Mouse (Mus musculus): ENCODE data around the gene Cttnbp2nl.

Cttnbp2nl gene

DNA sequence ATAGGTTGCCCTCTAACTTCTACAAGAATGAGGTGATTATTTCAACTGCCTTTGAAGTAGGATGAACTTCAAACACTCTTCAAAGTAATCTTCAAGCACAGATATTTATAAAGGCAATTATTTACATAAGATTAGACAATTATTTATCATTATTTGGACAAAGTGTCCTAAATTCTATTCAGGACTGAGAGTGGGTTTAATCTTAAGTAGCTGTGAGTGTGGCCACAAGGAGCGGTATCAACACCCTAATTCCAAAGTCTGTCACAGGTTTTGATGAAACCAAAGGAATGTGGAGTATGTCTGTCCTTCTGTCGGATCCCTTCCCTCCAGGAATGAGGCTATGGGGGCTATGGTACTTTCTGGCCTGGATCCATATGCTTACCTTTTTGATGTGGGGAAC is 38.0 kb downstream of the Cttnbp2nl start:
- DNase-seq (ENCODE audit: low spot score in 2 of 2): no peak

- DNase-seq (ENCODE audit: low spot score in 2 of 2): no peak
Observed at GRCm38 (mm10) chr3:105012696-105013313, 40.1 kb downstream of the Cttnbp2nl start.

- DNase-seq (ENCODE audit: low spot score in 2 of 2): no peak
Observed at GRCm38 (mm10) chr3:105011883-105012282, 41.1 kb downstream of the Cttnbp2nl start.

DNA sequence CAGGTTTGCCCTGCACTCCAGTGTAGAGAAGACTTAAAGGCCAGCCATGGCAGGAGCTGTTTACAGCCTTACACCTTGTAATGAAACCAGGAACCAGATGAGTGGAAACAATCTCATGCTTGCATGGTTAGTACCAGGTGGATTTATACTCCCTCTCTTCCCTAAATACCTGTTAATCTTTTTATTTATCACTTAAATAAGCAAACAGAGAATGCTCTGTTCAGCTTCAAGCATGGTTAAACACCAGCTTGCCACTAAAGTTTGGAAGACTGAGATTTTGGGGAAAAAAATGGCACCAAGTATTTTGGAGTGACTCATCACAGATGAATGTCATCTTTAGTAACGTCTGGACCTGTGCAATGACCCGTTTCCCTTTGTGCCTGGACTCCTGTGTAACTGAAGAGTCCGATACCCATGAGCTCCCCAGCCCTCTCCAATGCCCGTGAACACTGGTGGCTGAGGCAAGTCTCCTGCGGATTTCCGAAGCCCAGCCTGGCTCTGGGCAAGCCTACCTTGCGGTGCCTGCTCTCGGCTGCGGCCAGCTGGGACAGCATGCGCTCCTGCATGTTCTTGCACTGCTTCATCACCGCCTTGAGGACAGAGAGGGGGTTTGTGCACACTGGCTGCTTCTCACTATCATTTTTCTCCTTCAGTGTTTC is 42.1 kb downstream of the Cttnbp2nl start:
- no peak for DNase-seq (ENCODE audit: low spot score in 2 of 2)

GRCm38 (mm10) chr3:105008070-105008469 is 44.9 kb downstream of the Cttnbp2nl start:
- DNase-seq (ENCODE audit: low spot score in 2 of 2): no peak

- DNase-seq (ENCODE audit: low spot score in 2 of 2): no peak
Observed at GRCm38 (mm10) chr3:105006101-105006500, 46.8 kb downstream of the Cttnbp2nl start.

DNA sequence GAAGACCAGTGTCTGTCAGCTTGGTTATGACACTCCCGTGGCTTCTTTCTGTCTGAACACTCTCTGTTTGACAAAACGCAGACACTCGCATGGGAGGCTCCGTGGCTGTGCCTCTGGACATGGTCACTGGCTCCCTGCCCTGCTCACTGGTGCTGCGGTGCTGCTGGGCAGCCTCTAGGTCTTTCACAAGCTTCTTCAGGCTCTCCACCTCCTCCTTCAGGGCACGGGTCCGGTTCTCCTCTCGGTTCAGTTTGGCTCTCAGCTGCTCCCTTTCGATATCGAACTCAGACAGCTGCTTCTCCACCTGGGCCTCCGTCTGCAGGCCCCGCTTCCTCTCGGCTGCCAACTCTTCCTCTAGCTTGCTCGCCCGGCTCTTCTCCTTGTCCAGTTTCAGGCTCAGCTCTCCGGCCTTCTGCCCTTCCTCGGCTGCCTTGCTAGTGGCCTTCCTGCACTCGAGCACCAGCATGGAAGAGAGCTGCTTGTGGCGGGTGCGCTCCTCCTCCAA is 47.3 kb downstream of the Cttnbp2nl start:
- no peak for DNase-seq (ENCODE audit: low spot score in 2 of 2)

- no peak for DNase-seq (ENCODE audit: low spot score in 2 of 2)
Observed at GRCm38 (mm10) chr3:105005011-105005410, 47.9 kb downstream of the Cttnbp2nl start.

DNA sequence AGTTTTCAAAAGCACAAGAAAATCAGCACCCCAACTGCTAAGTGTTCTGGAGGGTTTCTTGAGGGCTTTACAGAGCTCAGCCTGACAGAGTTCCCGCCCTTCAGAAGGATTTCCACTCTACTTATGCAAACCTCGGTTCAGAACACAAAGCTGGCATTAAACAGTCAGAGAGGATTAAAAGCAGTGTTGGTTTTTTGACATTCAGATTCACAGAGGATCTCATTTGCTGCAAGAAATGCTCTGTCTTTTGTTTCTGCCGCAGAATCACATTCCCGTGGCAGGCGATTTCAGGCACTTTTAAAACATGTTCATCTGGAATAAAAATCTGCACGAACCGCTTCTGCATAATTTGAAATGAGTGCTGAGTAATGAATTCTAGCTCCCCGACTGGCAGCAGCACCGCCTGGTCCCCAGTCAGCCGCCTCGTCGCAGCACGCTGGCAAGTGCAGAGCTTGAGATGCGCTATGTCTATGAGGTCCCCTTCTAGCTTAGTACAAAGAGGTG is 48.9 kb downstream of the Cttnbp2nl start:
- peak; percentile 51 to 64 for DNase-seq (ENCODE audit: low spot score in 2 of 2)

GRCm38 (mm10) chr3:105001374-105001773 is 51.6 kb downstream of the Cttnbp2nl start:
- no peak for DNase-seq (ENCODE audit: low spot score in 2 of 2)

- DNase-seq (ENCODE audit: low spot score in 2 of 2): no peak
Observed at GRCm38 (mm10) chr3:105000561-105000960, 52.4 kb downstream of the Cttnbp2nl start.

GRCm38 (mm10) chr3:104997563-104997962 is 55.4 kb downstream of the Cttnbp2nl start:
- DNase-seq (ENCODE audit: low spot score in 2 of 2): no peak

DNA sequence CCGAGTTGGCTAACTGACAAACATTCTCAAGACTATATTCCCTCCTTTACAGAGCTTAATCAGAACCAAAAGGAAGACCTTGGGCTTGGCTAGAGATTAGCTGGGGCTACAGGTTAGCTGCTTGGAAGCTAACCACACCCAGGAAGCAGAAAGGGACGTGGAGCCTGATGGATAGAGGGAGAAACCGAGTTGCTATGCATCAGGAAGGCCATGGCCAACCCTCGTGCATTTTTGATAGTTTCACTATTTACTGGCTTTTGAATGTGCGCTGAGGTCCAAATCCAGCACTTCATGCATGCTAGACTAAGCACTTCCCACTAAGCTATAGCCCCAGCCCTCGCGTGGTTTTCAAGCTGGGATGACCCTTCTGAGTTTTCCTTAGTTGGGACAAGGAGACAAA is 57.2 kb downstream of the Cttnbp2nl start:
- DNase-seq (ENCODE audit: low spot score in 2 of 2): no peak

GRCm38 (mm10) chr3:104994415-104994841 is 58.5 kb downstream of the Cttnbp2nl start:
- DNase-seq (ENCODE audit: low spot score in 2 of 2): no peak

- DNase-seq (ENCODE audit: low spot score in 2 of 2): peak; percentile 54 to 55
Observed at GRCm38 (mm10) chr3:104993800-104994199, 59.1 kb downstream of the Cttnbp2nl start.

- DNase-seq (ENCODE audit: low spot score in 2 of 2): peak; percentile 82
Observed at GRCm38 (mm10) chr3:104992709-104993388, 60.1 kb downstream of the Cttnbp2nl start.

- DNase-seq (ENCODE audit: low spot score in 2 of 2): no peak
Observed at GRCm38 (mm10) chr3:104991703-104992102, 61.2 kb downstream of the Cttnbp2nl start.

GRCm38 (mm10) chr3:104987884-104988283 is 65.1 kb downstream of the Cttnbp2nl start:
- DNase-seq (ENCODE audit: low spot score in 2 of 2): no peak

- no peak for DNase-seq (ENCODE audit: low spot score in 2 of 2)
Observed at GRCm38 (mm10) chr3:104979735-104980134, 73.2 kb downstream of the Cttnbp2nl start.

DNA sequence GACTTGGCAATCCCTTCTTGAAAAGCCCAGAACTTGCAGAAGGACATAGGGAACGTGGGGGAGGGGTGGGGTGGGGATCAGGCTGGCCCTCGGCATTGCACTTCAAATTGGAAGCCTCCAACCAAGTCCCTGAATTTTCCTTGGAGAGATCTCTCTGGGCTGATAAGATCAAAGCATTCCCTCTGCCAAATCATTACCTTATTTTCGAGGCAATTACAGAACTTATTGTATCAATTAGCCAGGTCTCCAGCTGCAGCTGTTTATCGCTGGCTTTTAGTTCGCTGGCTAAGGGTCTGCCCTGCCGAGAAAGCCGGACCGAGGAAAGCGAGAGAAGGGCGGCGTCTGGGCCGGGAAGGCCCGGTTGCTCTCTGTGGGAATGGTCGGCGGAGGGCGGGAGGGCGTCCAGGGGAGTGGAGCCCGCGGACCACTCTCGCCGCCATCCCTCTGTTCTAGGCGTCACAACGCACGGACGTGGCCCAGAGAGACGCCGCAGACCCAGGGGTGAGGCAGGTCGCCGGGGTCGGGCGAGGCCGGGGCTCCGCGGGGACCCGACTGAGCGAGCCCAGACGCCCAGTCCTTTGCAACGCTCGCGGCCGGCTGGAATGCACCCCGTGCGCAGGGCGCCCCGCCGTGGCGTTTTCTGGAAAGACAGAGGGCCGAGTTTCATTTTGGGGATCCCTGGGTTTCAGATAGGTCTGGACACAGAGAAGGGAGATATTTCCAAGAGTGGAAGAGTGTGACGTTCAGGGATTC is 85.2 kb downstream of the Cttnbp2nl start:
- peak; percentile 73 to 75 for DNase-seq (ENCODE audit: low spot score in 2 of 2)

DNA sequence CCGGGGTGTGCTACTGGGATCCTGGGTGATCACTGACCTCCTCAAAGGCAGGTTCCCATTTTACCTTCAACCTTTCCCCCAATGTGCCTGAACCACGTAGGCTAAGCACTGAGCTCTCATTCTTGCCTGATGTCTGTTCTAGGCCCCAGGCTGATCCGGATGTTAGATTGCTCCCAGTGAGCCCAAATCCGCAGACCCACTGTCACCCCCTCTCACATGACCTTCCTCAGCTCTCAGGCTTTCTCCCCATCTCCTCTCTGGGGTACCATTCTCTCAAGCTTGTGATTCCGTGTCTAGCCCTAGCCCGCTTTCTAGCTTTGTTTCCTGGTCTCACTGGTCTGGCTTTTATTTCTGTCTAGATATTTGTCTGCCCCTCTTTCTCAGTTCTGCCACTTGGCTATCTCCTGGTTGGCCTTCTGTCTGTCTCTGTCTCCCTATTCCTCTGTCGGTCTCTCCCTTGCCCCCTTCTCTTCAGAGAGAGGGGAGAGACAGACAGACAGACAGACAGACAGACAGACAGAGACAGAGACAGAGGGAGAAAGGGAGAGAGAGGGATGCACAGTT is 86.9 kb downstream of the Cttnbp2nl start:
- DNase-seq (ENCODE audit: low spot score in 2 of 2): no peak

Data from right cerebral cortex, postnatal 36 days (tissue).